Mouse (Mus musculus): ENCODE measurements around the gene A2m.

Gene A2m

DNA sequence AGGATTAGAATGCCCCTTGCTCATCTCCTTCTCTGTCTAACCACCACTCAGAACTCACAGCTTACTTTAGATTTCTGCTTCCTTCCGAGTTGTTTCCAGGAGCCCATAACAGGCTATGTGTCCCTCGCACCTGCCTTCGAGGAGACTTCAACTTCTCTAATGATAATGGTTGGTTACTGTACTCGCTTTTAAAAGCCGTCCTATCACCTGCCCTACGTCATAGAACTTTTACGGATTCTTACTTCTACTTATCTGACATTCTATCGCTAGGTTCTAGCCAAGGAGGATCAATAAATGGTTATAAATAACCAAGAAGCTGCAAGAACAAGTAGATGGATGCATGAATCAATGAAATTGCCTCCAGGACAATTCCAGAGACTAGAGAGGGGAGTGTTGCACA is at the start of gene A2m:
A2m (plus strand) TSS at position 301 of the 400 bp plus-strand sequence.
- no peak for DNase-seq (ENCODE audit: low read depth, low spot score)

DNA sequence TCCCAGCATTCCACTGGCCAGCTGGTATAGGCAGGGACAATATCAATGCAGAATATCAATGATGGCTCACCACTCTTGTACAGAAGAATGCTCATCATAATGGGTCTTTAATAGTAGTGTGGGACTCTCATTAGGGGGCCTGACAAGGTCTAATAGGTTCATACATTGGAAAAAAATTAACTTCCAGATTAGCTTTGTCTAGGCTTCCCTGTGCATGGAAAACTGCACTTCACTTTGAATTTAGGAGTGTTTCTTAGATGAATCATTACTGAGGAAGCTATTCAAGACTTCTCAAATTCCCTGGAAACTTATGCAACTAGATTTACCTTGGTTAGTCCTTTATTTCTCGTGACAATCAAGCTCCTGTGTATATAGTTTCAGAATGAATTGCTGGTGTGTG is 45.0 kb upstream of the A2m start:
- no peak for DNase-seq (ENCODE audit: low read depth, low spot score)

DNA sequence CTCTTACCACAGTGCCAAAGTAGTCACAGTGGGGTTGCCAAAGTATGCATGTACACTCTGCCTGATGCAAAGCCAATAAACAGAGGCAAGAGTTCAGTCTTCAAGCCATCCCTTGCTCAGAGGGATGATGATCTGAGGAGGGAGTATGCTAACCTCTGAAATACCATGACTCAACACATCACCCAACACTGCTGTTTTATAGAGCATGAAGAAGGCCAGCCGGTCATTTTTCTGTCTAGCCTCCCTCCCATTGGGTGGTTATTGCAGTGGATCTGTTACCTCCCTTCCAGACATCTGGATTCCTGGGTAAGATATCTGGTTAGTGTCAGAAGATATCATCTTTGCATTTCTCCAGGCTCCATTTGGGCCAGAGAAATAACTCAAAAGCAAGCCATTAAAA is 34.2 kb upstream of the A2m start:
- DNase-seq (ENCODE audit: low read depth, low spot score): no peak

DNA sequence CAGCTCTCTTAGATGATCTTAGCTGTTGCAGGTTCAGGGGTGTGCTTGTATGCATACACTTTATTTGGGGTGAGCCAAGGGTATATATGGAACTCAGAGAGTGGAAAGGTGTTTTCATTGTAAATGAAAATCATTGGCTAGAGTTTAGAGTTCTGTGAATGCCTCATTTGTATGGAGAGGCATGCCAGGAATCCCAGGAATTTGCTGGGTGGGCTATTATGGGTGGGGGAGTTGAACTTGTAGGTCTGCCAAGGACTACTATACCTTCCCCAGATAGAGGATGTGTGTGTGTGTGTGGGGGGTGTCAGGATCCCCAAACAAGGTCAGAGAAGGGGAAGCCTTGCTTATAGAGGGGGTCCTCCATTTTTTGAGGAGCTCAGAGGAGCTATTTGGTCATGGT is 27.3 kb upstream of the A2m start:
- DNase-seq (ENCODE audit: low read depth, low spot score): no peak

DNA sequence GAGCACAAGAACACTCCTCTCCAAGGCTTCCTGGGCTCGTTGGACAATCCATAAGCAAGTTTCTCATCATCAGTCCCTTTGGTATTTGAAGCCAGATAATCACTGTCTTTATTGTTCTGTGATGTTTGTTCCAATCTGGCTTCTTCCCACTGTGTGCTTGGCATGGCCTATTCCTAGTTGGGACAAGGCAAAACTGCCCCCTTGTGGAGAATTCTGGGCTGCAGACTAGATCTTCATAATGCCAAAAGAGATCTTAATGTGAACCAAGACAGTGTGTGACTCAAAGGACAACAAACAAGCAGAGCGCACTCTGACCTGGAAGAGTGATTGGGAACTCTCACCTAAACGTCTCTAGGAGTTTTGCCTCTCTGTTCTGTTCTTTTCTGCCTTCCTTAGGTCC is 23.4 kb upstream of the A2m start:
- no peak for DNase-seq (ENCODE audit: low read depth, low spot score)

DNA sequence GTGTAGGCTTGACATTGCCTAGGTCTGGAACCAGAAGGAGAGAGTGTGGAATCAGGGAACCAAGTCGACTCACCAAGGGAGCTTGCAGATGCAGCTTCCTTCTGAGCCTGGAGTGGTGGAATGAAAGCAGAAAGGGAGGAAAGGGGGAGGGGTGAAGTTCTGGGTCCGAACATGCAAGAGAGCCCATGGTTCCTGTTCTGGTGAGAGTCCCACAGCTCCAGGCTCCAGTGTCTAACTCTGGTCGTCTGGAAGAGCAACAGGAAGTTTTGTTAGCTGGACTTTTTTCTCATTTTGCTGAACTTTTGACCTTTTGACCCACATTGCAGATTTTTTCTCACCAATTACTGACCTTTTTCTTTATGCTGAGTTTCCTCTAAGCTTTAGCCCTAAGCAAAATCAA is 17.7 kb upstream of the A2m start:
- no peak for DNase-seq (ENCODE audit: low read depth, low spot score)

DNA sequence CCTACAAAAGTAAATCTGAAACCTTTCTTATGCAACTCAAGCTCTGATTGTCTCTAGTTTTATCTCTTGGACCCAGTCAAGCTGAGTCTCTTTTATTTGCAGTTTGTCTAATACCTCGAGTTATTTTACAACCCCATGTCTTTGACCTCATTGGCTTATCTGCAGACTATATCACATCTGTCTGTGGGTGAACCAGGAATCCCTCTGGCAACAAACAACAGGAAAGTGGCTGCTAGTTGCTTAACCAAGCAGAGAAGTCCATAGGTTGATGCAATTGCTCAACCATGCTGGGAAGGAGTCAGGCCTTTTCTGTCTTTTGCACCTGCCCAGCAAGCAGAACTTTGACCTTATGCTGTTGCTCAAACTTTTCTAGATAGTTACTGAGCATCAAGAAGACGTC is 12.7 kb upstream of the A2m start:
- no peak for DNase-seq (ENCODE audit: low read depth, low spot score)

DNA sequence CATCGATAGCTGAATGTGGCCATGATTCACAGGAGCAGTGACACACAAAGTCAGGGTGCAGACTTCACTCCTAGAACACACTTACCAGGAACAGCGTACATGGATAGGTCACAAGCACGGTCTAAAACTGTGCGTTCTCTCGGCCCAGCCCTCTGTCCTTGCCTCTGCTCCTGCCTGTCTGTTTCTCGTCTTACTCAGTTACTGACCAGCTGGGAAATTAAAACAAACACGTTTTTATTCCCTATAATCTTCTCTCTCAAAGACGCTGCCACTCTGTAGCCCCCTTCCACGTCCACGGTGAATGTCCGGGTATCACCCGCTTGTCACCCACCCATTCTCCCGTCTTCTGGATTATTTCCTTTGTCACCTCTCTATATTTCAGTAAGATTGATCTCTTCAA is 656 bp upstream of the A2m start:
- DNase-seq (ENCODE audit: low read depth, low spot score): no peak

DNA sequence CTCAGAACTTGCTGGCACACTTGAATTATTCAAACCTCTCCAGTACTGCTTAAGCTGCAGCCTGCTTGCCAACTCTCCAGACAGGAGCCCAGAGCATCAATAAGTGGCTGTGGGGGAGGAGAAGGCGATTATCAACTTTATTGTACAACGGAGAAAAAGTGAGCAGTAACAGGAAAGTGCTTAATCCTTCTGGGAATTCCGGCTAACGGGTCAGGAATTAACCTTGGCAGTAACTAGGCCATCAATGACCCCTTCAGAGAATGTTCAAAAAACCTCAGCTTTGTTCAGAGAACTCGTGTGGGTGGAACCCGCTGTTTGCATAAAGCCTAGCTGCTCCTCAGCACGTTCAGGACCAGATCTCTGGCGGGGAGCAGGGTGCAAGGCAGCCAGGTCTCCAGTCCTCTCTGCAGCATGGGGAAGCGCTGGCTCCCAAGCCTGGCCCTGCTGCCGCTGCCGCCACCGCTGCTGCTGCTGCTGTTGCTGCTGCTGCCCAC is 749 bp downstream of the A2m start:
- DNase-seq (ENCODE audit: low read depth, low spot score): peak; percentile 50

DNA sequence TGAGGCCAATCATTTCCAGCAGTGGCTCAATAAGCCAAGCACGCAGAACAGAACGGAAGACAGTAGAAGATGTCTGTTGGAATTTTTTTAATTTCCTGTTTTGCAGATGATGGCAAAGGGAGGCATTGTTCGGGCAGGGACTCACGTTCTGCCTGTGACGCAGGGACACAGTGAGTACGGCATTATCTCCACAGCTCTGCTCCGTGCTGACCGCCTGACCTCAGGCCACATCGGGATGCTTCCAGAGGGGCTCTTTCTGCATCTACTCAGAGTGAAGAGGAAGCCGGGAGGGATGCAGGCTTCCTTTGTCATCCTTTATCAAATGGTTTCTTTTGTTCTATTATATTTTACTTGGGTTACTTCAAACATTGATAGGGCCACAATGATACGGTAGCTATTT is 13.3 kb downstream of the A2m start:
- no peak for DNase-seq (ENCODE audit: low read depth, low spot score)

Data from WW6 (cell line).